Mouse (Mus musculus) common myeloid progenitor, adult 5-6 weeks (primary cell): ENCODE data around the gene Gm13695. TPM values are rescaled to one million over a fixed set of nuclear protein-coding genes. Genes with fewer than 3 reads are reported as not detected.

ENCODE experiments used
- total RNA-seq: library from RNA; stranded (forward); fragments of 200-1000, 187-1606 nt; gene quantifications from 2 replicates; pipeline ENCODE4 v1.2.3, GENCODE M21; 2017

Gene Gm13695
- total RNA-seq, 1 experiment from 2014 or later, result not detected

Other genes with a start within 250 kb of the Gm13695 start
- 11.5 and 14.4 TPM in 2 replicates for gene Itgav, start 242.9 kb upstream of the Gm13695 start, total RNA-seq
- gene Fam171b, start 154.7 kb upstream of the Gm13695 start, total RNA-seq, result not detected in 2 replicates
- not detected in 2 replicates for gene Zswim2, start 26.1 kb upstream of the Gm13695 start, total RNA-seq
- gene Gm13698, start 11.6 kb upstream of the Gm13695 start, total RNA-seq, result 0.09 and 0.10 TPM in 2 replicates
- 0.09 and 0.10 TPM in 2 replicates for gene Gm13693, start 5.8 kb upstream of the Gm13695 start, total RNA-seq
- 0.09 and 0.10 TPM in 2 replicates for gene Gm13696, start 5.8 kb downstream of the Gm13695 start, total RNA-seq
- gene Gm13694, start 11.6 kb downstream of the Gm13695 start, total RNA-seq, result 0.09 and 0.10 TPM in 2 replicates
- 0.09 and 0.10 TPM in 2 replicates for gene Gm13697, start 17.4 kb downstream of the Gm13695 start, total RNA-seq
- gene Gm13691, start 23.2 kb downstream of the Gm13695 start, total RNA-seq, result 0.05 and 0.10 TPM in 2 replicates